Mouse (Mus musculus): ENCODE measurements around the gene Dyx1c1. TPM values are rescaled to one million over a fixed set of nuclear protein-coding genes. Genes with fewer than 3 reads are reported as not detected.

Gene Dyx1c1
- polyA plus RNA-seq, 1 experiment from 2014 or later: 1.1 TPM

GRCm38 (mm10) chr9:73005106-73005505, 46.5 kb downstream of the Dyx1c1 start:
- no peak overlapping the region for H3K27ac ChIP-seq
- H3K9me3 ChIP-seq: no peaks in the 10 kb centered on the region
- peaks cover 33% of the 10 kb centered on the region for H3K36me3 ChIP-seq
- H3K9ac ChIP-seq: no peak overlapping the region
- no peak overlapping the region for H3K4me2 ChIP-seq
- ATAC-seq (ENCODE audit: insufficient number of reproducible peaks, low FRiP score, low TSS enrichment, low read depth): no peak
- no peak overlapping the region for H3K4me3 ChIP-seq
- H3K27me3 ChIP-seq: no peaks in the 10 kb centered on the region
- H3K4me1 ChIP-seq: no peaks in the 10 kb centered on the region
- WGBS: 87% methylated on average over 6 of the region's 6 CpGs

- Histone ChIP-seq H3K9ac (no peak overlapping the region), H3K27me3 (no peaks in the 10 kb centered on the region), H3K4me3 (no peak overlapping the region), H3K27ac (no peak overlapping the region), H3K4me1 (no peaks in the 10 kb centered on the region), H3K36me3 (peaks cover 37% of the 10 kb centered on the region), H3K9me3 (no peaks in the 10 kb centered on the region), H3K4me2 (no peak overlapping the region)
- 89% methylated on average over 3 of the region's 3 CpGs for WGBS
- no peak for ATAC-seq (ENCODE audit: insufficient number of reproducible peaks, low FRiP score, low TSS enrichment, low read depth)
Measured at GRCm38 (mm10) chr9:73006175-73006574, 47.6 kb downstream of the Dyx1c1 start.

GRCm38 (mm10) chr9:73008384-73008783, 49.8 kb downstream of the Dyx1c1 start:
- Histone ChIP-seq H3K36me3 (peaks cover 45% of the 10 kb centered on the region), H3K9me3 (no peaks in the 10 kb centered on the region), H3K27ac (no peak overlapping the region), H3K4me2 (no peak overlapping the region), H3K4me3 (no peak overlapping the region), H3K4me1 (no peaks in the 10 kb centered on the region), H3K9ac (no peak overlapping the region), H3K27me3 (no peaks in the 10 kb centered on the region)
- WGBS: 68% methylated on average over 3 of the region's 3 CpGs
- ATAC-seq (ENCODE audit: insufficient number of reproducible peaks, low FRiP score, low TSS enrichment, low read depth): no peak

- Histone ChIP-seq H3K27ac (no peak overlapping the region), H3K9ac (no peak overlapping the region), H3K27me3 (no peaks in the 10 kb centered on the region), H3K4me1 (no peaks in the 10 kb centered on the region), H3K4me2 (no peak overlapping the region), H3K36me3 (peaks cover 66% of the 10 kb centered on the region), H3K4me3 (no peak overlapping the region), H3K9me3 (no peaks in the 10 kb centered on the region)
- ATAC-seq (ENCODE audit: insufficient number of reproducible peaks, low FRiP score, low TSS enrichment, low read depth): no peak
- WGBS: 86% methylated on average over 4 of the region's 4 CpGs
Measured at GRCm38 (mm10) chr9:73012629-73013028, 54.0 kb downstream of the Dyx1c1 start.

GRCm38 (mm10) chr9:73014724-73015123, 56.1 kb downstream of the Dyx1c1 start:
- ATAC-seq (ENCODE audit: insufficient number of reproducible peaks, low FRiP score, low TSS enrichment, low read depth): no peak
- no peaks in the 10 kb centered on the region for H3K9me3 ChIP-seq
- H3K27me3 ChIP-seq: no peaks in the 10 kb centered on the region
- no peaks in the 10 kb centered on the region for H3K4me1 ChIP-seq
- H3K9ac ChIP-seq: no peak overlapping the region
- H3K4me3 ChIP-seq: no peak overlapping the region
- H3K36me3 ChIP-seq: peaks cover 80% of the 10 kb centered on the region
- no peak overlapping the region for H3K27ac ChIP-seq
- H3K4me2 ChIP-seq: no peak overlapping the region
- WGBS: 71% methylated on average over 13 of the region's 13 CpGs

- H3K4me3 ChIP-seq: no peak overlapping the region
- no peaks in the 10 kb centered on the region for H3K9me3 ChIP-seq
- no peak overlapping the region for H3K4me2 ChIP-seq
- H3K36me3 ChIP-seq: peaks cover 67% of the 10 kb centered on the region
- no peaks in the 10 kb centered on the region for H3K4me1 ChIP-seq
- 94% methylated on average over 10 of the region's 10 CpGs for WGBS
- ATAC-seq (ENCODE audit: insufficient number of reproducible peaks, low FRiP score, low TSS enrichment, low read depth): no peak
- no peak overlapping the region for H3K9ac ChIP-seq
- H3K27ac ChIP-seq: no peak overlapping the region
- H3K27me3 ChIP-seq: no peaks in the 10 kb centered on the region
Measured at GRCm38 (mm10) chr9:73019841-73020240, 61.3 kb downstream of the Dyx1c1 start.

GRCm38 (mm10) chr9:73020566-73021097, 62.0 kb downstream of the Dyx1c1 start:
- no peak overlapping the region for H3K9ac ChIP-seq
- H3K4me2 ChIP-seq: no peak overlapping the region
- H3K9me3 ChIP-seq: no peaks in the 10 kb centered on the region
- no peaks in the 10 kb centered on the region for H3K27me3 ChIP-seq
- ATAC-seq (ENCODE audit: insufficient number of reproducible peaks, low FRiP score, low TSS enrichment, low read depth): no peak
- H3K36me3 ChIP-seq: peaks cover 61% of the 10 kb centered on the region
- H3K4me3 ChIP-seq: no peak overlapping the region
- no peaks in the 10 kb centered on the region; the same call in 1 of the 2 replicates for H3K4me1 ChIP-seq
- 83% methylated on average over 5 of the region's 5 CpGs for WGBS
- H3K27ac ChIP-seq: no peak overlapping the region

Small RNA genes lying within 50 kb of the gene (microRNA-seq; reads per million reads assigned to microRNA genes)
- gene Gm27353: not detected

Other genes with a start within 250 kb of the Dyx1c1 start
- 0.41 and 0.48 TPM in 2 replicates for gene Prtg, start 151.9 kb upstream of the Dyx1c1 start, polyA plus RNA-seq (2015; fragmentation: Nextera tagmentation; extraction: Ambion mirVana)
- 4.9 and 5.5 TPM in 2 replicates for gene Pygo1, start 33.1 kb upstream of the Dyx1c1 start, polyA plus RNA-seq (2015; fragmentation: Nextera tagmentation; extraction: Ambion mirVana)
- not detected in 2 replicates for gene Gm44503, start 67 bp downstream of the Dyx1c1 start, polyA plus RNA-seq (2015; fragmentation: Nextera tagmentation; extraction: Ambion mirVana)
- gene Ccpg1os, start 26.6 kb downstream of the Dyx1c1 start, polyA plus RNA-seq (2015; fragmentation: Nextera tagmentation; extraction: Ambion mirVana): 10.2 and 10.6 TPM in 2 replicates
- 33.1 and 37.6 TPM in 2 replicates for gene Ccpg1, start 26.6 kb downstream of the Dyx1c1 start, polyA plus RNA-seq (2015; fragmentation: Nextera tagmentation; extraction: Ambion mirVana)
- gene Pigb, start 81.6 kb downstream of the Dyx1c1 start, polyA plus RNA-seq (2015; fragmentation: Nextera tagmentation; extraction: Ambion mirVana): 13.7 and 14.0 TPM in 2 replicates
- 6.5 and 7.1 TPM in 2 replicates for gene Rab27a, start 86.1 kb downstream of the Dyx1c1 start, polyA plus RNA-seq (2015; fragmentation: Nextera tagmentation; extraction: Ambion mirVana)
- 0.19 TPM in 1 of 2 replicates, not detected in the other for gene Khdc3, start 143.1 kb downstream of the Dyx1c1 start, polyA plus RNA-seq (2015; fragmentation: Nextera tagmentation; extraction: Ambion mirVana)
- not detected in 2 replicates for gene Gm20509, start 143.7 kb downstream of the Dyx1c1 start, polyA plus RNA-seq (2015; fragmentation: Nextera tagmentation; extraction: Ambion mirVana)
- gene Rsl24d1, start 154.6 kb downstream of the Dyx1c1 start, polyA plus RNA-seq (2015; fragmentation: Nextera tagmentation; extraction: Ambion mirVana): 99.4 and 106 TPM in 2 replicates

Data from limb, embryonic 15.5 days (tissue).